ENCODE assay signal across 8 mouse cellular contexts in the genomic region with DNA sequence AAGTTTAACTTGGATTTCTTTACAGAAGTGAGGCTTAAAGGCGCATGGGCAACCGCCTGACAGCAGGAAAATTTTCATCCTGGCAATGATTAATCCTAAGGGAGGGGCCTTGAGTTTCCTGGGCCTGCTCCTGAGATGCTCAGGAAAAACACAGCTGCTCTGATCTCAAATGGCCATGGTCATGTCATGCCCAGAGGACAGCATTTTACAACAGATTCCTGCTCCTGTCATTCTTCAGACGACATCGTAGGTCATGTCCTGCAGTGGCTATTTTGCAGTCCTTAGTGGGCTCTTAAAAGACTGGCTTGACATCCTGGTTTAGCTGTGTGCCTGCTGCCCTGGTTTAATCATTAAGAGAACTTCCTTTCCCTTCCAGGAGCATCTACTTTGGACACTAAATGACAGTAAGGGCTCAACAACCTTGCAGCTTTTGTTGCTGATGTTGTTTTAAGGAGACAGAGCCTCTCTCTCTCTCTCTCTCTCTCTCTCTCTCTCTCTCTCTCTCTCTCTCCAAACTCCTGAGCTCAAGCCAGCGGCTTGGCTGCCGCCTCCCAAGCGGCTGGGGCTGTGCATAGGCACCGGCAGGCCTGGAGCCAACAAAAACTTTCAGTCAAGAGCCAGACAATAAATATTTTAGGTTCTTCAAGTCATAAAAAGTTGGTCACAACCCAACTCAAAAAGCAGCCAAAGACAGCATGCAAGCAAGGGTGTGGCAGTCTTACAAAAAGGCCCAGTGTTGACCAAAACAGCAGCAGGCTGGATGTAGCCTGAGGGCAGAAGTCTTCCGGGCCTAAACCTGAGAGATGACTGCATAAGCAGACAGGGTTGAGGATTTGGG. TPM values are rescaled to one million over a fixed set of nuclear protein-coding genes. Genes with fewer than 3 reads are reported as not detected.
DNase-seq lines count a peak whose midpoint lies in the region; ATAC-seq and TF ChIP-seq lines count a peak whose summit lies in the region.

No protein-coding gene starts in this region.

- peak; percentile 33; the same call in 1 of the 2 replicates for ATAC-seq in heart, postnatal 0 days (ENCODE audit: insufficient read depth, low read depth)
- no peak for ATAC-seq in liver, embryonic 11.5 days (replicated peaks; ENCODE audit: low FRiP score)
- no peak for ATAC-seq in erythroid progenitor cell, adult 5-6 weeks (replicated peaks; ENCODE audit: low FRiP score, poor library complexity, severe bottlenecking)
- ATAC-seq in forebrain, postnatal 0 days: no peak
- no peak for ATAC-seq in erythroblast, adult 5-6 weeks (replicated peaks; ENCODE audit: low FRiP score, poor library complexity, severe bottlenecking)

- H3K9me3 ChIP-seq in heart, postnatal 0 days (replicated peaks; ENCODE audit: control insufficient read depth, low read length): no peaks in the 10 kb centered on the region
- H3K9me3 ChIP-seq in liver, embryonic 11.5 days (ENCODE audit: control insufficient read depth, low read length): no peaks in the 10 kb centered on the region
- no peaks in the 10 kb centered on the region for H3K9me3 ChIP-seq in forebrain, postnatal 0 days (ENCODE audit: low read length)

- peaks cover 5% of the 10 kb centered on the region; the same call in 1 of the 2 replicates for H3K36me3 ChIP-seq in heart, postnatal 0 days (replicated peaks; ENCODE audit: control insufficient read depth, insufficient read depth, low read length)
- H3K36me3 ChIP-seq in liver, embryonic 11.5 days (ENCODE audit: control insufficient read depth, insufficient read depth, low read length): no peaks in the 10 kb centered on the region; the same call in 1 of the 2 replicates
- H3K36me3 ChIP-seq in forebrain, postnatal 0 days (ENCODE audit: insufficient read depth): peaks cover 60% of the 10 kb centered on the region

- no peak overlapping the region for H3K4me3 ChIP-seq in heart, postnatal 0 days (ENCODE audit: low read depth, low read length)
- no peak overlapping the region for H3K4me3 ChIP-seq in liver, embryonic 11.5 days (ENCODE audit: low read depth, low read length)
- no peak overlapping the region for H3K4me3 ChIP-seq in forebrain, postnatal 0 days (ENCODE audit: low read depth, low read length)

- 41% methylated on average over 9 of the region's 9 CpGs for WGBS in heart, postnatal 0 days
- 74% methylated on average over 9 of the region's 9 CpGs for WGBS in liver, embryonic 11.5 days
- WGBS in forebrain, postnatal 0 days: 67% methylated on average over 9 of the region's 9 CpGs

- no peak overlapping the region for H3K4me2 ChIP-seq in heart, postnatal 0 days (ENCODE audit: low read depth, low read length)
- no peak overlapping the region for H3K4me2 ChIP-seq in liver, embryonic 11.5 days
- H3K4me2 ChIP-seq in forebrain, postnatal 0 days (ENCODE audit: low read depth): no peak overlapping the region

- H3K4me1 ChIP-seq in heart, postnatal 0 days (ENCODE audit: control insufficient read depth, insufficient read depth): peaks cover 6% of the 10 kb centered on the region; the same call in 1 of the 2 replicates
- 0 out of 2 replicates have a peak, but pooled peaks cover 3% of the 10 kb centered on the region for H3K4me1 ChIP-seq in liver, embryonic 11.5 days (replicated peaks; ENCODE audit: control insufficient read depth, insufficient read depth, low read length)
- no peaks in the 10 kb centered on the region for H3K4me1 ChIP-seq in forebrain, postnatal 0 days (ENCODE audit: insufficient read depth)

- H3K27ac ChIP-seq in heart, postnatal 0 days (ENCODE audit: low read depth): peak overlapping the region; percentile 5; the same call in 1 of the 2 replicates
- H3K27ac ChIP-seq in liver, embryonic 11.5 days (ENCODE audit: low read depth, low read length): peak overlapping the region; percentile 54; the same call in 1 of the 2 replicates
- no peak overlapping the region for H3K27ac ChIP-seq in forebrain, postnatal 0 days (ENCODE audit: low read depth, low read length)

- TF ChIP-seq CTCF in heart, postnatal 0 days (IDR thresholded peaks at IDR 0.05; ENCODE audit: low read depth): no peak
- no peak for TF ChIP-seq CTCF in forebrain, postnatal 0 days (IDR thresholded peaks at IDR 0.05; ENCODE audit: low read depth)

- DNase-seq in ES-CJ7 (ENCODE audit: low read depth, low spot score): peak; percentile 36
- peak; percentile 52 to 69 for DNase-seq in adrenal gland, postnatal 36 days
- peak; percentile 36 for DNase-seq in heart, postnatal 0 days (ENCODE audit: low spot score)
- no peak for DNase-seq in liver, embryonic 11.5 days (ENCODE audit: low spot score)
- DNase-seq in urinary bladder, postnatal 36 days (ENCODE audit: low spot score in 2 of 2): peak; percentile 62 to 82
- no peak for DNase-seq in forebrain, postnatal 0 days

- TF ChIP-seq EP300 in heart, postnatal 0 days (IDR thresholded peaks at IDR 0.05; ENCODE audit: low read depth): no peak

- no peaks in the 10 kb centered on the region for H3K27me3 ChIP-seq in heart, postnatal 0 days (ENCODE audit: control insufficient read depth, insufficient read depth, low read length)
- no peaks in the 10 kb centered on the region for H3K27me3 ChIP-seq in liver, embryonic 11.5 days (replicated peaks; ENCODE audit: control insufficient read depth, insufficient read depth, low read length)
- no peaks in the 10 kb centered on the region for H3K27me3 ChIP-seq in forebrain, postnatal 0 days (ENCODE audit: insufficient read depth, low read length)

- no peak overlapping the region for H3K9ac ChIP-seq in heart, postnatal 0 days (replicated peaks; ENCODE audit: low read depth, low read length)
- no peak overlapping the region for H3K9ac ChIP-seq in liver, embryonic 11.5 days (ENCODE audit: low read depth, low read length)
- H3K9ac ChIP-seq in forebrain, postnatal 0 days: no peak overlapping the region

RNA-seq across cellular contexts. Expression of a gene that starts 20.0 kb away (rescaled TPM):
- 1 to 10 TPM; 1.9 to 2.4 TPM for total RNA-seq in adrenal gland, postnatal 36 days (2021)
- total RNA-seq in heart, postnatal 0 days (2014; rRNA removed; ENCODE audit: low replicate concordance): 0.04 TPM in 1 of 2 replicates, not detected in the other
- polyA plus RNA-seq in heart, postnatal 0 days (2015; fragmentation: Nextera tagmentation; extraction: Ambion mirVana): 0.04 and 0.12 TPM in 2 replicates
- polyA plus RNA-seq in liver, embryonic 11.5 days (2014; fragmentation: Nextera tagmentation; extraction: Ambion mirVana): 0.27 and 0.29 TPM in 2 replicates
- not detected in 2 replicates for total RNA-seq in erythroid progenitor cell, adult 5-6 weeks (2015; ENCODE audit: low replicate concordance)
- total RNA-seq in erythroid progenitor cell, adult 5-6 weeks (2017; ENCODE audit: low replicate concordance): not detected in 2 replicates
- 0.33 and 2.6 TPM in 2 replicates for total RNA-seq in forebrain, postnatal 0 days (2014; rRNA removed)
- 0.14 and 0.15 TPM in 2 replicates for polyA plus RNA-seq in forebrain, postnatal 0 days (2015; fragmentation: Nextera tagmentation; extraction: Ambion mirVana)
- 0.38 and 0.63 TPM in 2 replicates for total RNA-seq in erythroblast, adult 5-6 weeks (2015; ENCODE audit: low replicate concordance)
- not detected in 2 replicates for total RNA-seq in erythroblast, adult 5-6 weeks (2017; ENCODE audit: low replicate concordance)

RNA-seq across cellular contexts. Expression of a gene that starts 35.3 kb away (rescaled TPM):
- not detected for total RNA-seq in adrenal gland, postnatal 36 days (2021)
- total RNA-seq in heart, postnatal 0 days (2014; rRNA removed; ENCODE audit: low replicate concordance): not detected in 2 replicates
- polyA plus RNA-seq in heart, postnatal 0 days (2015; fragmentation: Nextera tagmentation; extraction: Ambion mirVana): not detected in 2 replicates
- not detected in 2 replicates for polyA plus RNA-seq in liver, embryonic 11.5 days (2014; fragmentation: Nextera tagmentation; extraction: Ambion mirVana)
- total RNA-seq in erythroid progenitor cell, adult 5-6 weeks (2015; ENCODE audit: low replicate concordance): not detected in 2 replicates
- total RNA-seq in erythroid progenitor cell, adult 5-6 weeks (2017; ENCODE audit: low replicate concordance): not detected in 2 replicates
- total RNA-seq in forebrain, postnatal 0 days (2014; rRNA removed): not detected in 2 replicates
- polyA plus RNA-seq in forebrain, postnatal 0 days (2015; fragmentation: Nextera tagmentation; extraction: Ambion mirVana): not detected in 2 replicates
- not detected in 2 replicates for total RNA-seq in erythroblast, adult 5-6 weeks (2015; ENCODE audit: low replicate concordance)
- total RNA-seq in erythroblast, adult 5-6 weeks (2017; ENCODE audit: low replicate concordance): not detected in 2 replicates

Comparison
In these comparisons a context has a peak if more than half of its experiments do, and no peak if none do; other contexts are left out.
1. DNase-seq: peak in ES-CJ7 (single experiment), adrenal gland, postnatal 36 days (2 of 2), heart, postnatal 0 days (single experiment) and urinary bladder, postnatal 36 days (2 of 2); none in liver, embryonic 11.5 days (single experiment) and forebrain, postnatal 0 days (single experiment).